Mouse (Mus musculus) G1E (cell line): ENCODE measurements around the gene Jph2.

Experiments
- CTCF ChIP-seq: IDR thresholded peaks from 2 replicates; pipeline ENCODE4 v1.5.1; 2012; ENCODE audit warnings: low read depth, low read length, inconsistent platforms, mixed read lengths
- GATA1 ChIP-seq: IDR thresholded peaks from 2 replicates; pipeline ENCODE4 v1.6.1; 2012; ENCODE audit warnings: borderline replicate concordance, low read length, inconsistent platforms, mixed read lengths

- TF ChIP-seq CTCF (no peak), GATA1 (no peak)
These were observed 25.2 kb downstream of the Jph2 start for GRCm38 (mm10) chr2:163372627-163373026.
